Mouse (Mus musculus): ENCODE results near the gene Abcc9.

- TF ChIP-seq POLR2A (IDR thresholded peaks at IDR 0.05; ENCODE audit: low read depth, low read length) (no peak), CTCF (IDR thresholded peaks at IDR 0.05; ENCODE audit: borderline replicate concordance, insufficient read depth, low read length) (no peak)
These were observed 12.9 kb upstream of the Abcc9 start for GRCm38 (mm10) chr6:142715026-142715425.

All from embryonic fibroblast, embryonic 13.5 days (primary cell).